8 mouse cellular contexts compared by ENCODE assay signal in genomic region chr12:108041571-108042238, GRCm38 (mm10). TPM values are rescaled to one million over a fixed set of nuclear protein-coding genes. Genes with fewer than 3 reads are reported as not detected.
DNase-seq lines count a peak whose midpoint lies in the region; ATAC-seq lines count a peak whose summit lies in the region.

No protein-coding gene starts in this region.

- H3K27me3 ChIP-seq in hindbrain, embryonic 11.5 days (ENCODE audit: control insufficient read depth, insufficient read depth, low read length) = no peaks in the 10 kb centered on the region
- peaks cover 10% of the 10 kb centered on the region; the same call in 1 of the 2 replicates for H3K27me3 ChIP-seq in hindbrain, embryonic 13.5 days
- no peaks in the 10 kb centered on the region for H3K27me3 ChIP-seq in kidney, embryonic 14.5 days (ENCODE audit: control insufficient read depth, insufficient read depth, low read length)
- H3K27me3 ChIP-seq in limb, embryonic 11.5 days (ENCODE audit: control insufficient read depth, insufficient read depth, low read length) = no peaks in the 10 kb centered on the region
- no peaks in the 10 kb centered on the region for H3K27me3 ChIP-seq in stomach, embryonic 16.5 days (ENCODE audit: control insufficient read depth, insufficient read depth, low read length)

- H3K4me1 ChIP-seq in hindbrain, embryonic 11.5 days (replicated peaks; ENCODE audit: control insufficient read depth, insufficient read depth, low read length) = no peaks in the 10 kb centered on the region
- H3K4me1 ChIP-seq in hindbrain, embryonic 13.5 days (replicated peaks) = no peaks in the 10 kb centered on the region
- no peaks in the 10 kb centered on the region for H3K4me1 ChIP-seq in kidney, embryonic 14.5 days (ENCODE audit: control insufficient read depth, insufficient read depth, low read length)
- no peaks in the 10 kb centered on the region for H3K4me1 ChIP-seq in limb, embryonic 11.5 days (ENCODE audit: control insufficient read depth, insufficient read depth, low read length)
- no peaks in the 10 kb centered on the region for H3K4me1 ChIP-seq in stomach, embryonic 16.5 days (ENCODE audit: control insufficient read depth, insufficient read depth, low read length)

- H3K9me3 ChIP-seq in hindbrain, embryonic 11.5 days (ENCODE audit: control insufficient read depth, low read length) = no peaks in the 10 kb centered on the region
- H3K9me3 ChIP-seq in hindbrain, embryonic 13.5 days = no peaks in the 10 kb centered on the region
- H3K9me3 ChIP-seq in kidney, embryonic 14.5 days (ENCODE audit: control insufficient read depth, low read length) = no peaks in the 10 kb centered on the region
- H3K9me3 ChIP-seq in limb, embryonic 11.5 days (ENCODE audit: control insufficient read depth, low read length) = no peaks in the 10 kb centered on the region
- no peaks in the 10 kb centered on the region for H3K9me3 ChIP-seq in stomach, embryonic 16.5 days (replicated peaks; ENCODE audit: control insufficient read depth, low read length)

- no peak overlapping the region for H3K9ac ChIP-seq in hindbrain, embryonic 11.5 days (ENCODE audit: low read depth, low read length)
- H3K9ac ChIP-seq in hindbrain, embryonic 13.5 days = no peak overlapping the region
- H3K9ac ChIP-seq in kidney, embryonic 14.5 days (ENCODE audit: low read depth, low read length) = no peak overlapping the region
- H3K9ac ChIP-seq in limb, embryonic 11.5 days (ENCODE audit: low read length) = no peak overlapping the region
- no peak overlapping the region for H3K9ac ChIP-seq in stomach, embryonic 16.5 days (ENCODE audit: low read length)

- no peak overlapping the region for H3K4me3 ChIP-seq in hindbrain, embryonic 11.5 days (ENCODE audit: low read depth, low read length)
- no peak overlapping the region for H3K4me3 ChIP-seq in hindbrain, embryonic 13.5 days
- H3K4me3 ChIP-seq in kidney, embryonic 14.5 days (ENCODE audit: low read length) = no peak overlapping the region
- H3K4me3 ChIP-seq in limb, embryonic 11.5 days (ENCODE audit: low read depth, low read length) = no peak overlapping the region
- no peak overlapping the region for H3K4me3 ChIP-seq in stomach, embryonic 16.5 days (replicated peaks; ENCODE audit: low read length)

- DNase-seq in hindbrain, embryonic 11.5 days (ENCODE audit: low spot score) = peak; percentile 92
- peak; percentile 12 for DNase-seq in gonadal fat pad, adult 2 months (ENCODE audit: low read depth)
- peak; percentile 88 for DNase-seq in limb, embryonic 11.5 days (ENCODE audit: low spot score)
- DNase-seq in natural killer cell, adult 2 months (ENCODE audit: low spot score in 2 of 2) = peak; percentile 83 to 91

- 44% methylated on average over 12 of the region's 12 CpGs for WGBS in hindbrain, embryonic 11.5 days
- WGBS in hindbrain, embryonic 13.5 days = 38% methylated on average over 12 of the region's 12 CpGs
- 44% methylated on average over 12 of the region's 12 CpGs for WGBS in kidney, embryonic 14.5 days
- 48% methylated on average over 12 of the region's 12 CpGs for WGBS in limb, embryonic 11.5 days
- 39% methylated on average over 12 of the region's 12 CpGs for WGBS in stomach, embryonic 16.5 days

- ATAC-seq in hindbrain, embryonic 11.5 days (ENCODE audit: low FRiP score) = no peak
- no peak for ATAC-seq in hindbrain, embryonic 13.5 days (ENCODE audit: low FRiP score)
- peak; percentile 94 for ATAC-seq in common myeloid progenitor, adult 5-6 weeks (replicated peaks; ENCODE audit: low read depth, poor library complexity, severe bottlenecking)
- peak; percentile 72 for ATAC-seq in kidney, embryonic 14.5 days (ENCODE audit: low FRiP score, low TSS enrichment)
- ATAC-seq in limb, embryonic 11.5 days (ENCODE audit: insufficient number of reproducible peaks, low FRiP score, low TSS enrichment, low read depth) = no peak
- ATAC-seq in stomach, embryonic 16.5 days (ENCODE audit: insufficient read depth, low FRiP score) = peak; percentile 35; the same call in 1 of the 2 replicates

- no peak overlapping the region for H3K4me2 ChIP-seq in hindbrain, embryonic 11.5 days (replicated peaks; ENCODE audit: low read depth, low read length)
- H3K4me2 ChIP-seq in hindbrain, embryonic 13.5 days = no peak overlapping the region
- H3K4me2 ChIP-seq in kidney, embryonic 14.5 days (replicated peaks; ENCODE audit: low read depth, low read length) = no peak overlapping the region
- H3K4me2 ChIP-seq in limb, embryonic 11.5 days (ENCODE audit: low read depth, severe bottlenecking) = no peak overlapping the region
- no peak overlapping the region for H3K4me2 ChIP-seq in stomach, embryonic 16.5 days (ENCODE audit: low read depth, low read length)

- H3K27ac ChIP-seq in hindbrain, embryonic 11.5 days (ENCODE audit: low read depth, low read length) = no peak overlapping the region
- H3K27ac ChIP-seq in hindbrain, embryonic 13.5 days = no peak overlapping the region
- H3K27ac ChIP-seq in kidney, embryonic 14.5 days (ENCODE audit: low read depth, low read length) = no peak overlapping the region
- no peak overlapping the region for H3K27ac ChIP-seq in limb, embryonic 11.5 days (replicated peaks; ENCODE audit: low read depth, low read length)
- H3K27ac ChIP-seq in stomach, embryonic 16.5 days (ENCODE audit: low read length) = no peak overlapping the region

- H3K36me3 ChIP-seq in hindbrain, embryonic 11.5 days (ENCODE audit: control insufficient read depth, insufficient read depth, low read length) = no peaks in the 10 kb centered on the region
- H3K36me3 ChIP-seq in hindbrain, embryonic 13.5 days = no peaks in the 10 kb centered on the region
- no peaks in the 10 kb centered on the region for H3K36me3 ChIP-seq in kidney, embryonic 14.5 days (ENCODE audit: control insufficient read depth, insufficient read depth, low read length)
- no peaks in the 10 kb centered on the region for H3K36me3 ChIP-seq in limb, embryonic 11.5 days (ENCODE audit: control insufficient read depth, insufficient read depth, low read length)
- no peaks in the 10 kb centered on the region for H3K36me3 ChIP-seq in stomach, embryonic 16.5 days (ENCODE audit: control insufficient read depth, insufficient read depth, low read length)

RNA-seq across cellular contexts. Expression of gene Bcl11b, which starts 38.3 kb away (rescaled TPM):
- polyA plus RNA-seq in hindbrain, embryonic 11.5 days (2014; fragmentation: Nextera tagmentation; extraction: Ambion mirVana) = 6.8 and 8.4 TPM in 2 replicates
- 27.0 and 31.0 TPM in 2 replicates for polyA plus RNA-seq in hindbrain, embryonic 13.5 days (2015; fragmentation: Nextera tagmentation; extraction: Ambion mirVana)
- 0.19 TPM in 1 of 2 replicates, not detected in the other for total RNA-seq in common myeloid progenitor, adult 5-6 weeks (2017)
- polyA plus RNA-seq in gonadal fat pad, adult 2 months (2012; rRNA removed) = 0.70 and 1.0 TPM in 2 replicates
- polyA plus RNA-seq in kidney, embryonic 14.5 days (2014; fragmentation: Nextera tagmentation; extraction: Ambion mirVana) = 3.5 and 5.3 TPM in 2 replicates
- 8.7 and 12.3 TPM in 2 replicates for polyA plus RNA-seq in limb, embryonic 11.5 days (2014; fragmentation: Nextera tagmentation; extraction: Ambion mirVana)
- 2.3 and 2.6 TPM in 2 replicates for polyA plus RNA-seq in stomach, embryonic 16.5 days (2015; fragmentation: Nextera tagmentation; extraction: Ambion mirVana)

Comparison
In these comparisons a context has a peak if more than half of its experiments do, and no peak if none do; other contexts are left out.
1. ATAC-seq: peak in common myeloid progenitor, adult 5-6 weeks (single experiment), kidney, embryonic 14.5 days (single experiment) and stomach, embryonic 16.5 days (single experiment); none in hindbrain, embryonic 11.5 days (single experiment), hindbrain, embryonic 13.5 days (single experiment) and limb, embryonic 11.5 days (single experiment).
2. DNase-seq: peak in every context shown above with its lines; median percentile 92 in hindbrain, embryonic 11.5 days; 88 in limb, embryonic 11.5 days; 87 in natural killer cell, adult 2 months; 12 in gonadal fat pad, adult 2 months.